Mouse (Mus musculus): ENCODE measurements at regions not wholly inside any gene's neighbourhood (a gene's known extent, or its start where the extent isn't known, plus 50 kb on each side); places are given as distances from the start of the nearest gene placed in this dataset.

- ATAC-seq (ENCODE audit: low FRiP score) = no peak
- H3K4me3 ChIP-seq (ENCODE audit: low read depth, low read length) = no peak overlapping the region
Observed at GRCm38 (mm10) chr17:43197232-43197631, 72.9 kb upstream of the Adgrf1 start.

GRCm38 (mm10) chr17:43200832-43201231 is 69.3 kb upstream of the Adgrf1 start:
- no peaks in the 10 kb centered on the region for H3K27me3 ChIP-seq (ENCODE audit: insufficient read depth, low read length)
- H3K4me1 ChIP-seq (ENCODE audit: insufficient read depth, low read length) = no peaks in the 10 kb centered on the region
- H3K4me2 ChIP-seq (ENCODE audit: low read depth, low read length, poor library complexity, severe bottlenecking) = no peak overlapping the region
- 57% methylated on average over 2 of the region's 2 CpGs for WGBS
- no peaks in the 10 kb centered on the region for H3K36me3 ChIP-seq (ENCODE audit: insufficient read depth, low read length)
- no peak overlapping the region for H3K4me3 ChIP-seq (ENCODE audit: low read depth, low read length)
- H3K27ac ChIP-seq (ENCODE audit: low read depth, low read length) = no peak overlapping the region
- DNase-seq (ENCODE audit: low spot score) = no peak
- no peaks in the 10 kb centered on the region for H3K9me3 ChIP-seq (ENCODE audit: low read length)
- no peak overlapping the region for H3K9ac ChIP-seq (replicated peaks; ENCODE audit: low read length, poor library complexity, severe bottlenecking)
- no peak for ATAC-seq (ENCODE audit: low FRiP score)
- no peak for TF ChIP-seq CTCF (IDR thresholded peaks at IDR 0.05)

More at GRCm38 (mm10) chr17:43197232-43197631, 72.9 kb upstream of the Adgrf1 start:
- TF ChIP-seq CTCF (IDR thresholded peaks at IDR 0.05) = no peak
- Histone ChIP-seq H3K36me3 (ENCODE audit: insufficient read depth, low read length) (no peaks in the 10 kb centered on the region), H3K9ac (replicated peaks; ENCODE audit: low read length, poor library complexity, severe bottlenecking) (no peak overlapping the region), H3K27me3 (ENCODE audit: insufficient read depth, low read length) (no peaks in the 10 kb centered on the region), H3K9me3 (ENCODE audit: low read length) (no peaks in the 10 kb centered on the region), H3K4me2 (ENCODE audit: low read depth, low read length, poor library complexity, severe bottlenecking) (no peak overlapping the region), H3K4me1 (ENCODE audit: insufficient read depth, low read length) (no peaks in the 10 kb centered on the region), H3K27ac (ENCODE audit: low read depth, low read length) (no peak overlapping the region)
- no peak for DNase-seq (ENCODE audit: low spot score)
- 2% methylated on average over 1 of the region's 1 CpGs for WGBS

GRCm38 (mm10) chr17:43206701-43207470 is 63.2 kb upstream of the Adgrf1 start:
- Histone ChIP-seq H3K27ac (ENCODE audit: low read depth, low read length) (no peak overlapping the region), H3K27me3 (ENCODE audit: insufficient read depth, low read length) (no peaks in the 10 kb centered on the region), H3K4me1 (ENCODE audit: insufficient read depth, low read length) (no peaks in the 10 kb centered on the region), H3K4me3 (ENCODE audit: low read depth, low read length) (no peak overlapping the region), H3K9me3 (ENCODE audit: low read length) (no peaks in the 10 kb centered on the region), H3K36me3 (ENCODE audit: insufficient read depth, low read length) (no peaks in the 10 kb centered on the region), H3K4me2 (ENCODE audit: low read depth, low read length, poor library complexity, severe bottlenecking) (no peak overlapping the region), H3K9ac (replicated peaks; ENCODE audit: low read length, poor library complexity, severe bottlenecking) (no peak overlapping the region)
- 93% methylated on average over 3 of the region's 3 CpGs for WGBS
- ATAC-seq (ENCODE audit: low FRiP score) (no peak), DNase-seq (ENCODE audit: low spot score) (no peak)
- TF ChIP-seq CTCF (IDR thresholded peaks at IDR 0.05) = no peak

- Histone ChIP-seq H3K9ac (replicated peaks; ENCODE audit: low read length, poor library complexity, severe bottlenecking) (no peak overlapping the region), H3K27me3 (ENCODE audit: insufficient read depth, low read length) (no peaks in the 10 kb centered on the region), H3K4me2 (ENCODE audit: low read depth, low read length, poor library complexity, severe bottlenecking) (no peak overlapping the region), H3K9me3 (ENCODE audit: low read length) (no peaks in the 10 kb centered on the region), H3K36me3 (ENCODE audit: insufficient read depth, low read length) (no peaks in the 10 kb centered on the region), H3K4me1 (ENCODE audit: insufficient read depth, low read length) (no peaks in the 10 kb centered on the region), H3K27ac (ENCODE audit: low read depth, low read length) (no peak overlapping the region), H3K4me3 (ENCODE audit: low read depth, low read length) (no peak overlapping the region)
- WGBS = 89% methylated on average over 1 of the region's 1 CpGs
- DNase-seq (ENCODE audit: low spot score) = no peak
- TF ChIP-seq CTCF (IDR thresholded peaks at IDR 0.05) = no peak
- ATAC-seq (ENCODE audit: low FRiP score) = no peak
Observed at GRCm38 (mm10) chr17:43209727-43210126, 60.4 kb upstream of the Adgrf1 start.

GRCm38 (mm10) chr17:43214038-43214437 is 56.1 kb upstream of the Adgrf1 start:
- WGBS = 93% methylated on average over 1 of the region's 1 CpGs
- DNase-seq (ENCODE audit: low spot score) (no peak), ATAC-seq (ENCODE audit: low FRiP score) (no peak)
- no peaks in the 10 kb centered on the region for H3K36me3 ChIP-seq (ENCODE audit: insufficient read depth, low read length)
- H3K9me3 ChIP-seq (ENCODE audit: low read length) = no peaks in the 10 kb centered on the region
- H3K4me1 ChIP-seq (ENCODE audit: insufficient read depth, low read length) = no peaks in the 10 kb centered on the region
- no peak overlapping the region for H3K4me2 ChIP-seq (ENCODE audit: low read depth, low read length, poor library complexity, severe bottlenecking)
- H3K27ac ChIP-seq (ENCODE audit: low read depth, low read length) = no peak overlapping the region
- TF ChIP-seq CTCF (IDR thresholded peaks at IDR 0.05) = no peak
- H3K9ac ChIP-seq (replicated peaks; ENCODE audit: low read length, poor library complexity, severe bottlenecking) = no peak overlapping the region
- H3K4me3 ChIP-seq (ENCODE audit: low read depth, low read length) = no peak overlapping the region
- no peaks in the 10 kb centered on the region for H3K27me3 ChIP-seq (ENCODE audit: insufficient read depth, low read length)

GRCm38 (mm10) chr17:43219636-43220035 is 50.5 kb upstream of the Adgrf1 start:
- TF ChIP-seq CTCF (IDR thresholded peaks at IDR 0.05) = no peak
- no peak for ATAC-seq (ENCODE audit: low FRiP score)
- Histone ChIP-seq H3K4me3 (ENCODE audit: low read depth, low read length) (no peak overlapping the region), H3K4me1 (ENCODE audit: insufficient read depth, low read length) (no peaks in the 10 kb centered on the region), H3K9me3 (ENCODE audit: low read length) (no peaks in the 10 kb centered on the region), H3K4me2 (ENCODE audit: low read depth, low read length, poor library complexity, severe bottlenecking) (no peak overlapping the region), H3K27me3 (ENCODE audit: insufficient read depth, low read length) (no peaks in the 10 kb centered on the region), H3K9ac (replicated peaks; ENCODE audit: low read length, poor library complexity, severe bottlenecking) (no peak overlapping the region), H3K27ac (ENCODE audit: low read depth, low read length) (no peak overlapping the region), H3K36me3 (ENCODE audit: insufficient read depth, low read length) (no peaks in the 10 kb centered on the region)
- 75% methylated on average over 4 of the region's 4 CpGs for WGBS
- no peak for DNase-seq (ENCODE audit: low spot score)
